In the genomic region with DNA sequence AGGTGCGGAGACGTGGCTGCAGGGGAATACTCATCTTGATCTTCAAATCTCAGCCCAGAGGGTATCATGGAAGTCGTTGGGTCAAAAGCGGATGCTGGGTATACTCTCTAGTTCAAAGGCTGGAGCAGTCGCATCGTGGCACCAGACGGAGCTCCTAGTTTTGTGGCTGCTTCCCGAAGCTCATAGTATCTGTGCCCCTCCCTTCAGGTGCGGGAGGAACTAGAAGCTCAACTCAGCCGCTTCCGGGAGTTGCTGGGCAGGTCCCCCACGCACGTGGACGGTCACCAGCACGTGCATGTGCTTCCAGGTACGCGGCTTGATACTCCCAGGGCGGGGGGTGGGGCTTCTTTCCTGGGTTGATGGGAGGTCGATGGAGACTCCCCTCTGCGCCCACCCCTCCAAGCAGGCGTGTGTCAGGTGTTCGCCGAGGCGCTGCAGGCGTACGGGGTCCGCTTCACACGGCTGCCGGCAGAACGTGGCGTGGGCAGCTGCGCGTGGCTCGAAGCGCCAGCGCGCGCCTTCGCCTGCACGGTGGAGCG, we compare ENCODE assay signal across 8 mouse cellular contexts. TPM values are rescaled to one million over a fixed set of nuclear protein-coding genes. Genes with fewer than 3 reads are reported as not detected.
A peak's percentile ranks its signal among the peaks of the same experiment; 100 is the strongest.
DNase-seq lines count a peak whose midpoint lies in the region; ATAC-seq and TF ChIP-seq lines count a peak whose summit lies in the region.

No protein-coding gene starts in this region.

- peak overlapping the region; percentile 74 for H3K27ac ChIP-seq in hindbrain, postnatal 0 days
- no peak overlapping the region for H3K27ac ChIP-seq in liver, adult 2 months (replicated peaks; ENCODE audit: insufficient read depth, low read depth, low read length)

- under 1% methylated on average over 41 of the region's 41 CpGs for WGBS in hindbrain, postnatal 0 days
- WGBS in liver, adult 2 months = 4% methylated on average over 40 of the region's 41 CpGs

- TF ChIP-seq POLR2A in liver, adult 2 months (IDR thresholded peaks at IDR 0.05; ENCODE audit: extremely low read depth, insufficient read depth, low read length) = no peak

- H3K36me3 ChIP-seq in erythroblast, embryonic 14.5 days (ENCODE audit: control insufficient read depth) = peaks cover 19% of the 10 kb centered on the region
- H3K36me3 ChIP-seq in hindbrain, postnatal 0 days (ENCODE audit: insufficient read depth, low read length) = peaks cover 6% of the 10 kb centered on the region; the same call in 1 of the 2 replicates
- H3K36me3 ChIP-seq in liver, adult 2 months (ENCODE audit: control insufficient read depth, insufficient read depth, low read length) = peaks cover 1% of the 10 kb centered on the region; the same call in 1 of the 2 replicates

- peaks cover 8% of the 10 kb centered on the region for H3K27me3 ChIP-seq in erythroblast, embryonic 14.5 days (ENCODE audit: control insufficient read depth)
- no peaks in the 10 kb centered on the region for H3K27me3 ChIP-seq in hindbrain, postnatal 0 days (ENCODE audit: insufficient read depth, low read length)
- H3K27me3 ChIP-seq in liver, adult 2 months (ENCODE audit: control insufficient read depth, insufficient read depth, low read length) = no peaks in the 10 kb centered on the region

- peaks cover 23% of the 10 kb centered on the region for H3K4me1 ChIP-seq in erythroblast, embryonic 14.5 days (ENCODE audit: control insufficient read depth)
- peaks cover 5% of the 10 kb centered on the region; the same call in 1 of the 2 replicates for H3K4me1 ChIP-seq in hindbrain, postnatal 0 days (ENCODE audit: insufficient read depth, low read length)
- H3K4me1 ChIP-seq in liver, adult 2 months (ENCODE audit: control insufficient read depth, insufficient read depth, low read length) = peaks cover 7% of the 10 kb centered on the region; the same call in 1 of the 2 replicates

- no peaks in the 10 kb centered on the region; the same call in 1 of the 2 replicates for H3K79me2 ChIP-seq in liver, adult 2 months (ENCODE audit: control insufficient read depth, insufficient read depth, low read length)

- H3K9ac ChIP-seq in hindbrain, postnatal 0 days (replicated peaks; ENCODE audit: low read length) = peak overlapping the region; percentile 63
- H3K9ac ChIP-seq in liver, adult 2 months (ENCODE audit: low read depth, low read length) = no peak overlapping the region

- H3K4me3 ChIP-seq in erythroblast, embryonic 14.5 days (replicated peaks) = peak overlapping the region; percentile 66
- H3K4me3 ChIP-seq in hindbrain, postnatal 0 days (ENCODE audit: low read length) = peak overlapping the region; percentile 64
- peak overlapping the region; percentile 64; the same call in 1 of the 2 replicates for H3K4me3 ChIP-seq in liver, adult 2 months (ENCODE audit: insufficient read depth, low read depth, low read length)

- no peaks in the 10 kb centered on the region for H3K9me3 ChIP-seq in erythroblast, embryonic 14.5 days (ENCODE audit: control insufficient read depth, low read length)
- no peaks in the 10 kb centered on the region for H3K9me3 ChIP-seq in hindbrain, postnatal 0 days (ENCODE audit: low read length)

- peak overlapping the region; percentile 92 for H3K4me2 ChIP-seq in hindbrain, postnatal 0 days (ENCODE audit: low read depth, low read length)

- TF ChIP-seq CTCF in hindbrain, postnatal 0 days (IDR thresholded peaks at IDR 0.05; ENCODE audit: low read depth) = no peak
- TF ChIP-seq CTCF in liver, adult 2 months (IDR thresholded peaks at IDR 0.05; ENCODE audit: low read depth, low read length) = no peak

- peak; percentile 65 for DNase-seq in CD4-positive, CD25-positive, alpha-beta regulatory T cell, adult 2 months (ENCODE audit: low read depth, low spot score)
- DNase-seq in embryo, embryonic 10.5 days (ENCODE audit: low spot score) = peak; percentile 33
- DNase-seq in hindbrain, postnatal 0 days (ENCODE audit: low spot score) = peak; percentile 64
- DNase-seq in liver, adult 2 months (ENCODE audit: extremely low read depth, low read depth, low spot score) = no peak
- peak; percentile 60 for DNase-seq in naive thymus-derived CD4-positive, alpha-beta T cell, adult 2 months (ENCODE audit: low read depth)
- DNase-seq in thymus, postnatal 25 days = peak; percentile 22

- ATAC-seq in erythroblast, adult 5-6 weeks (replicated peaks; ENCODE audit: low FRiP score, poor library complexity, severe bottlenecking) = no peak
- peak; percentile 69 for ATAC-seq in hindbrain, postnatal 0 days

RNA-seq across cellular contexts. Expression of gene Ccdc116, which starts 0.4 kb away (rescaled TPM):
- 0.02 and 0.03 TPM in 2 replicates for polyA plus RNA-seq in erythroblast, embryonic 14.5 days (2012)
- total RNA-seq in erythroblast, adult 5-6 weeks (2015; ENCODE audit: low replicate concordance) = 0.38 TPM in 1 of 2 replicates, not detected in the other
- total RNA-seq in erythroblast, adult 5-6 weeks (2017; ENCODE audit: low replicate concordance) = not detected in 2 replicates
- 7.2 and 8.8 TPM in 2 replicates for total RNA-seq in hindbrain, postnatal 0 days (2014; rRNA removed)
- polyA plus RNA-seq in hindbrain, postnatal 0 days (2015; fragmentation: Nextera tagmentation; extraction: Ambion mirVana) = 2.8 and 3.5 TPM in 2 replicates
- 0.07 TPM in 1 of 2 replicates, not detected in the other for total RNA-seq in liver, adult 2 months (2014; rRNA removed)
- 0.05 and 0.07 TPM in 2 replicates for polyA plus RNA-seq in liver, adult 2 months (2012; rRNA removed)

RNA-seq across cellular contexts. Expression of gene Ydjc, which starts 3.0 kb away (rescaled TPM):
- polyA plus RNA-seq in erythroblast, embryonic 14.5 days (2012) = 0.28 and 0.46 TPM in 2 replicates
- total RNA-seq in erythroblast, adult 5-6 weeks (2015; ENCODE audit: low replicate concordance) = 0.58 and 1.3 TPM in 2 replicates
- total RNA-seq in erythroblast, adult 5-6 weeks (2017; ENCODE audit: low replicate concordance) = 2.6 and 3.5 TPM in 2 replicates
- 72.4 and 78.5 TPM in 2 replicates for total RNA-seq in hindbrain, postnatal 0 days (2014; rRNA removed)
- 41.3 and 43.9 TPM in 2 replicates for polyA plus RNA-seq in hindbrain, postnatal 0 days (2015; fragmentation: Nextera tagmentation; extraction: Ambion mirVana)
- 0.28 and 0.94 TPM in 2 replicates for total RNA-seq in liver, adult 2 months (2014; rRNA removed)
- polyA plus RNA-seq in liver, adult 2 months (2012; rRNA removed) = 0.22 and 0.48 TPM in 2 replicates

RNA-seq across cellular contexts. Expression of gene Sdf2l1, which starts 15.3 kb away (rescaled TPM):
- polyA plus RNA-seq in erythroblast, embryonic 14.5 days (2012) = 8.8 and 9.0 TPM in 2 replicates
- total RNA-seq in erythroblast, adult 5-6 weeks (2015; ENCODE audit: low replicate concordance) = 20.9 and 51.7 TPM in 2 replicates
- 15.8 and 25.6 TPM in 2 replicates for total RNA-seq in erythroblast, adult 5-6 weeks (2017; ENCODE audit: low replicate concordance)
- total RNA-seq in hindbrain, postnatal 0 days (2014; rRNA removed) = 15.3 and 20.9 TPM in 2 replicates
- polyA plus RNA-seq in hindbrain, postnatal 0 days (2015; fragmentation: Nextera tagmentation; extraction: Ambion mirVana) = 18.4 and 19.7 TPM in 2 replicates
- total RNA-seq in liver, adult 2 months (2014; rRNA removed) = 50.5 and 71.5 TPM in 2 replicates
- polyA plus RNA-seq in liver, adult 2 months (2012; rRNA removed) = 70.0 and 72.3 TPM in 2 replicates

RNA-seq across cellular contexts. Expression of gene 2610318N02Rik, which starts 22.5 kb away (rescaled TPM):
- polyA plus RNA-seq in erythroblast, embryonic 14.5 days (2012) = 3.3 and 5.0 TPM in 2 replicates
- total RNA-seq in erythroblast, adult 5-6 weeks (2015; ENCODE audit: low replicate concordance) = 2.9 and 4.0 TPM in 2 replicates
- total RNA-seq in erythroblast, adult 5-6 weeks (2017; ENCODE audit: low replicate concordance) = 1.7 and 2.0 TPM in 2 replicates
- 4.2 and 6.8 TPM in 2 replicates for total RNA-seq in hindbrain, postnatal 0 days (2014; rRNA removed)
- 8.2 and 9.5 TPM in 2 replicates for polyA plus RNA-seq in hindbrain, postnatal 0 days (2015; fragmentation: Nextera tagmentation; extraction: Ambion mirVana)
- total RNA-seq in liver, adult 2 months (2014; rRNA removed) = not detected in 2 replicates
- polyA plus RNA-seq in liver, adult 2 months (2012; rRNA removed) = 0.33 TPM in 1 of 2 replicates, not detected in the other

RNA-seq across cellular contexts. Expression of gene Ppil2, which starts 36.4 kb away (rescaled TPM):
- 10.4 and 11.9 TPM in 2 replicates for polyA plus RNA-seq in erythroblast, embryonic 14.5 days (2012)
- total RNA-seq in erythroblast, adult 5-6 weeks (2015; ENCODE audit: low replicate concordance) = 35.1 and 36.7 TPM in 2 replicates
- total RNA-seq in erythroblast, adult 5-6 weeks (2017; ENCODE audit: low replicate concordance) = 57.7 and 79.4 TPM in 2 replicates
- total RNA-seq in hindbrain, postnatal 0 days (2014; rRNA removed) = 93.7 and 98.4 TPM in 2 replicates
- polyA plus RNA-seq in hindbrain, postnatal 0 days (2015; fragmentation: Nextera tagmentation; extraction: Ambion mirVana) = 102 and 106 TPM in 2 replicates
- total RNA-seq in liver, adult 2 months (2014; rRNA removed) = 49.7 and 55.0 TPM in 2 replicates
- polyA plus RNA-seq in liver, adult 2 months (2012; rRNA removed) = 48.0 and 48.4 TPM in 2 replicates

Comparison
In these comparisons a context has a peak if more than half of its experiments do, and no peak if none do; other contexts are left out.
1. RNA of gene Ydjc, which starts 3.0 kb away (total RNA-seq): 72.4 to 78.5 TPM in hindbrain, postnatal 0 days; 0.58 to 3.5 TPM in erythroblast, adult 5-6 weeks and 0.28 to 0.94 TPM in liver, adult 2 months; every median in the first group is over 10 times any median in the second.
2. Peak in every context shown above with its lines, with median percentiles within 50 percentile points of each other: H3K4me3 ChIP-seq.